Mouse (Mus musculus): ENCODE data around the gene Ss18l1. TPM values are rescaled to one million over a fixed set of nuclear protein-coding genes. Genes with fewer than 3 reads are reported as not detected.

Gene Ss18l1
- polyA plus RNA-seq, 2 experiments from 2014 or later, result 1.8 to 2.2 TPM

Other genes starting within 250 kb of the Ss18l1 start
- 1 to 10 TPM; 3.5 to 6.7 TPM for gene Taf4, start 65.9 kb upstream of the Ss18l1 start, polyA plus RNA-seq (2017; shearing (Covaris generic))
- 1 to 10 TPM; 2.0 to 2.9 TPM for gene Lsm14b, start 17.5 kb upstream of the Ss18l1 start, polyA plus RNA-seq (2017; shearing (Covaris generic))
- 100 to 1,000 TPM; 416 to 450 TPM for gene Psma7, start 76 bp upstream of the Ss18l1 start, polyA plus RNA-seq (2017; shearing (Covaris generic))
- 10 to 100 TPM; 42.6 to 52.6 TPM for gene Mtg2, start 28.1 kb downstream of the Ss18l1 start, polyA plus RNA-seq (2017; shearing (Covaris generic))
- gene Hrh3, start 62.0 kb downstream of the Ss18l1 start, polyA plus RNA-seq (2017; shearing (Covaris generic)), result not detected
- gene Osbpl2, start 76.8 kb downstream of the Ss18l1 start, polyA plus RNA-seq (2017; shearing (Covaris generic)), result 10 to 100 TPM; 20.6 to 24.3 TPM
- gene Adrm1, start 129.0 kb downstream of the Ss18l1 start, polyA plus RNA-seq (2017; shearing (Covaris generic)), result 100 to 1,000 TPM in 1 of 2 experiments, 10 to 100 TPM in 1; 83.1 to 115 TPM
- 1 to 10 TPM in 1 of 2 experiments, under 1 TPM in 1; 0.30 to 1.4 TPM for gene Lama5, start 183.3 kb downstream of the Ss18l1 start, polyA plus RNA-seq (2017; shearing (Covaris generic))
- 1,000 to 10,000 TPM in 1 of 2 experiments, 100 to 1,000 TPM in 1; 875 to 1,561 TPM for gene Rps21, start 214.9 kb downstream of the Ss18l1 start, polyA plus RNA-seq (2017; shearing (Covaris generic))
- 1 to 10 TPM; 5.2 to 8.1 TPM for gene Cables2, start 231.0 kb downstream of the Ss18l1 start, polyA plus RNA-seq (2017; shearing (Covaris generic))
- not detected for gene Rbbp8nl, start 247.4 kb downstream of the Ss18l1 start, polyA plus RNA-seq (2017; shearing (Covaris generic))

Measured in CD4-positive, CD25-positive, alpha-beta regulatory T cell, adult 4 months (primary cell).